Mouse (Mus musculus): Measurements from ENCODE around the gene Hba-a1. TPM values are rescaled to one million over a fixed set of nuclear protein-coding genes. Genes with fewer than 3 reads are reported as not detected.
"Not testable (repeated sequence)": the region's sequence is repeated elsewhere in the genome, so short reads cannot be mapped to it uniquely, and the experiment has no call there.

Hba-a1 gene
- polyA plus RNA-seq, 1 experiment, result 41.7 TPM

DNA sequence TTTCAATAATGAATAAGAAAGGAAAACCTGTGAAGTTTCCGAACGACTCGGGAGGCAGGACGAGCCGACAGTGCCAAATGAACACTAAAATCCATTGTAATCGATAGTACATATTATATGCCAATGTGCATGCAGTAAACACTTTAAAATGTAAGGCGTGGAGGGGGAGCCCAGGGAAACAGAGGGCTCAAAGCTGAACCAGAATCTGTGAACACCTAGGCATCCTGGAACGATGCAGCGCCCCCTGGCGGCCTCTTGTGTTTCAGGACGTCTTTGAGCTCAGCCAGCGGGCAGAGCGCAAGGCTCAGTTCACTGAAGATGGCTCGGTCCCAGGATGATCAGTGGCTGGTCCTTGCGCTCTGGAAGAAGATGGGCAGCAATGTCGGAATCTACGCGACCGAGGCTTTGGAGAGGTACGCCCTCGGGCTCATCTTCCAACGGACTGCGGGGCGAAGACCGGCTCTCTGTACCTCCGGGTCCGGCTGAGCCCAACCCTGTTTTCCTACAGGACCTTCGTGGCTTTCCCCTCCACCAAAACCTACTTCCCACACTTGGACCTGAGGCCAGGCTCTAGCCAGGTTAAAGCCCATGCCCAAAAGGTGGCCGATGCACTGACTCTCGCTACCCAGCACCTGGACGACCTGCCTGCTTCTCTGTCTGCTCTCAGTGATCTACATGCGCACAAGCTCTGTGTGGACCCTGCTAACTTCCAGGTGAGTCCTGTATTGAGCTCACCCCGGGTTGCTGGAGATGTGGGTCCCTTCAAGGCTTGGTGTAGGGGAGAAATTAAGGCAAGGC is 3.6 kb downstream of the Hba-a1 start, which contains the start of gene Hbq1b:
Gene Hbq1b, plus strand, starts transcription at position 271 of the 798 bp plus-strand sequence.
- H3K27ac ChIP-seq (ENCODE audit: control insufficient read depth, insufficient read depth, low read depth, low read length); H3K27me3 ChIP-seq (ENCODE audit: control insufficient read depth, insufficient read depth, low read length); H3K36me3 ChIP-seq (ENCODE audit: control insufficient read depth, insufficient read depth, low read length); H3K4me1 ChIP-seq (ENCODE audit: control insufficient read depth, insufficient read depth, low read length): not testable (repeated sequence)
- H3K4me3 ChIP-seq (ENCODE audit: control insufficient read depth, low read depth, low read length), result peak within 1 kb of the TSS; percentile 73
- peak; percentile 62; the same call in 1 of the 2 replicates for TF ChIP-seq CTCF (IDR thresholded peaks at IDR 0.05; ENCODE audit: control insufficient read depth, insufficient read depth, insufficient replicate concordance, low read depth, low read length)

DNA sequence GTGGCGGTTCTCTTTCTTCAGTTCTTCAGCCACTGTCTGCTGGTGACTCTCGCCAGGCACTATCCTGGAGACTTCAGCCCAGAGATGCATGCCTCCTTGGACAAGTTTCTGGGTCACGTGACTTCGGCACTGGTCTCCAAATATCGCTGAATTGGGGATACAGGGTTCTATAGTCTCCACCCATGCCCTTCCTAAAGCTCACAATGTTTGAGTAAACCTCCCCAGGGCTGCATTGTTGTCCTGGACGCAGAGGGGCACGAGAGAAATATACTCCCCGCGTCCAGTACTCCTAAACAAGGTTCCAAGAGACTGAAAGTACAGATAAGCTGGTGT is 4.1 kb downstream of the Hba-a1 start:
- Histone ChIP-seq H3K36me3 (ENCODE audit: control insufficient read depth, insufficient read depth, low read length) (no peaks in the 10 kb centered on the region), H3K27me3 (ENCODE audit: control insufficient read depth, insufficient read depth, low read length) (no peaks in the 10 kb centered on the region), H3K4me3 (ENCODE audit: control insufficient read depth, low read depth, low read length) (no peak overlapping the region), H3K27ac (ENCODE audit: control insufficient read depth, insufficient read depth, low read depth, low read length) (no peak overlapping the region), H3K4me1 (ENCODE audit: control insufficient read depth, insufficient read depth, low read length) (no peaks in the 10 kb centered on the region; the same call in 1 of the 2 replicates)
- TF ChIP-seq POLR2A (IDR thresholded peaks at IDR 0.05; ENCODE audit: control insufficient read depth, low read depth, low read length) (no peak), CTCF (IDR thresholded peaks at IDR 0.05; ENCODE audit: control insufficient read depth, insufficient read depth, insufficient replicate concordance, low read depth, low read length) (no peak)

GRCm38 (mm10) chr11:32292819-32293218 is 9.5 kb downstream of the Hba-a1 start:
- not testable (repeated sequence) for H3K36me3 ChIP-seq (ENCODE audit: control insufficient read depth, insufficient read depth, low read length); H3K27me3 ChIP-seq (ENCODE audit: control insufficient read depth, insufficient read depth, low read length); H3K4me3 ChIP-seq (ENCODE audit: control insufficient read depth, low read depth, low read length); H3K4me1 ChIP-seq (ENCODE audit: control insufficient read depth, insufficient read depth, low read length); H3K27ac ChIP-seq (ENCODE audit: control insufficient read depth, insufficient read depth, low read depth, low read length)

DNA sequence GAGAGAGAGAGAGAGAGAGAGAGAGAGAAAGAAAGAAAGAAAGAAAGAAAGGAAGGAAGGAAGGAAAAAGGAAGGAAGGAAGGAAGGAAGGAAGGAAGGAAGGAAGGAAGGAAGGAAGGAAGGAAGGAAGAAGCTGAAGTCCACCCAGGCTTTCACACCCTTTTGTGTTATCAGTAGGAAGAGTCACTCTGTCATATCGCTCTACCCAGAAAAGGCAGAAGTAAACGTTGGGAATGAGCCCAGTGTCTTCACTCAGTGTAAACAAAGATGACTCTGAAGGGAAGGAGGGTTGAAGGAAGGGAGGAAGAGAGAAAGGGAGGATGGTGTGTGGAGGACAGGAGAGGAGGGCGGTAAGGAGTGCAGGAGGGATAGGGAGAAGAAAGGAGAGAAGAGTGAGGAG is 10.2 kb downstream of the Hba-a1 start:
- H3K27me3 ChIP-seq (ENCODE audit: control insufficient read depth, insufficient read depth, low read length); H3K4me1 ChIP-seq (ENCODE audit: control insufficient read depth, insufficient read depth, low read length); H3K27ac ChIP-seq (ENCODE audit: control insufficient read depth, insufficient read depth, low read depth, low read length); H3K36me3 ChIP-seq (ENCODE audit: control insufficient read depth, insufficient read depth, low read length); H3K4me3 ChIP-seq (ENCODE audit: control insufficient read depth, low read depth, low read length): not testable (repeated sequence)

DNA sequence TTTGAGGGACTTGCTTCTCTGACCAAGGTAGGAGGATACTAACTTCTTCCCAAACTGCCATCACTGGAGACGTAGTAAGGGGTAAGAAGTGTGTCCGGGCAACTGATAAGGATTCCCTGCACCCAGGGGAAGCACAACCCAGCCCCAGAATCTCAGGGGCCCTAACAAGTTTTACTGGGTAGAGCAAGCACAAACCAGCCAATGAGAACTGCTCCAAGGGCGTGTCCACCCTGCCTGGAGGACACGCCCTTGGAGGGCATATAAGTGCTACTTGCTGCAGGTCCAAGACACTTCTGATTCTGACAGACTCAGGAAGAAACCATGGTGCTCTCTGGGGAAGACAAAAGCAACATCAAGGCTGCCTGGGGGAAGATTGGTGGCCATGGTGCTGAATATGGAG is 12.9 kb downstream of the Hba-a1 start, which contains the start of gene Hba-a2:
Gene Hba-a2, plus strand, starts transcription at position 287 of the 400 bp plus-strand sequence.
- not testable (repeated sequence) for H3K27ac ChIP-seq (ENCODE audit: control insufficient read depth, insufficient read depth, low read depth, low read length); H3K36me3 ChIP-seq (ENCODE audit: control insufficient read depth, insufficient read depth, low read length); H3K27me3 ChIP-seq (ENCODE audit: control insufficient read depth, insufficient read depth, low read length); H3K4me1 ChIP-seq (ENCODE audit: control insufficient read depth, insufficient read depth, low read length); H3K4me3 ChIP-seq (ENCODE audit: control insufficient read depth, low read depth, low read length)

- not testable (repeated sequence) for H3K36me3 ChIP-seq (ENCODE audit: control insufficient read depth, insufficient read depth, low read length); H3K4me1 ChIP-seq (ENCODE audit: control insufficient read depth, insufficient read depth, low read length); H3K4me3 ChIP-seq (ENCODE audit: control insufficient read depth, low read depth, low read length); H3K27ac ChIP-seq (ENCODE audit: control insufficient read depth, insufficient read depth, low read depth, low read length); H3K27me3 ChIP-seq (ENCODE audit: control insufficient read depth, insufficient read depth, low read length)
Observed at GRCm38 (mm10) chr11:32297417-32297816, 14.1 kb downstream of the Hba-a1 start.

DNA sequence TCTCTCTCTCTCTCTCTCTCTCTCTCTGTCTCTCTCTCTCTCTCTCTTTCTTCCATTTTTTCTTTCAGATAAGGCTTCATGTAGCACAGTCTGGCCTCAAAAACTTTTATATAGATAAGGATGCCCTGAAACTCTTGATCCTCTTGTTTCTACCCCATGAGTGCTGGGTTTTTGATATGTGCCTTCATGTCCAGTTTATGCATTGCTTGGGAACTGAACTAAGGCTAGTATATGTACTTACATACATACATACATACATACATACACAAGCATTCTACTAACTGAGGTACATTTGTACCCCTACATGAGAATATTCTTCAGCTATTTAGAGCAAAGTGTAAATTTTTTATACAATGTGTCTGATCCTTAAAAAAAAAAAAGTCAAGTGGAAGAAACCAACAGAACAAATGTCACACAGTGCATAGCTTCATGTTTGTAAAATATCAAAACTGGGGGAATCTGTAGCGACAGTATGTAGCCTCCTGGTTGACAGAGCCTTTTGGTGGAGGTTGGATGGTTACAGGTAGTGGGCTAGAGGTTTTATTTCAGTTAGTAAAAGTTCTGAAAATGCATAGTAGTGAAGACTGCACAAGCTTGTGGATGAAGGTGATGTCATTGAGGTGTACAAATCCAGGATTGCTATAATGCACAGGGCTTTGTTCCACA is 14.7 kb downstream of the Hba-a1 start:
- TF ChIP-seq CTCF (IDR thresholded peaks at IDR 0.05; ENCODE audit: control insufficient read depth, insufficient read depth, insufficient replicate concordance, low read depth, low read length) (no peak), POLR2A (IDR thresholded peaks at IDR 0.05; ENCODE audit: control insufficient read depth, low read depth, low read length) (no peak)
- H3K27ac ChIP-seq (ENCODE audit: control insufficient read depth, insufficient read depth, low read depth, low read length), result no peak overlapping the region

DNA sequence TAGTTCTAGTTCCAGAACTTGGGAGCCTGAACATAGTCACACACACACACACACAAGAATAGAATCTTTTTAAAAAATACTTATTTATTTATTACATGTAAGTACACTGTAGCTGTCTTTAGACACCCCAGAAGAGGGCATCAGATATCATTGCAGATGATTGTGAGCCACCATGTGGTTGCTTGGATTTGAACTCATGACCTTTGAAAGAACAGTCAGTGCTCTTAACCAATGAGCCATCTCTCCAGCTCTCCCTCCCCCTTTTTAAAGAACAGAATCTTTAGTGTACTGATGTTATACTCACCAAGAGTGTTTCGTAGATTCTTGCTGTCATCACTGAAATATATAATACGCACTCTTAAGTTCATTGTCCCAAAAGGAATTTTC is 15.2 kb downstream of the Hba-a1 start:
- Histone ChIP-seq H3K4me1 (ENCODE audit: control insufficient read depth, insufficient read depth, low read length) (no peaks in the 10 kb centered on the region; the same call in 1 of the 2 replicates), H3K27me3 (ENCODE audit: control insufficient read depth, insufficient read depth, low read length) (no peaks in the 10 kb centered on the region), H3K4me3 (ENCODE audit: control insufficient read depth, low read depth, low read length) (no peak overlapping the region), H3K27ac (ENCODE audit: control insufficient read depth, insufficient read depth, low read depth, low read length) (no peak overlapping the region), H3K36me3 (ENCODE audit: control insufficient read depth, insufficient read depth, low read length) (no peaks in the 10 kb centered on the region)
- TF ChIP-seq CTCF (IDR thresholded peaks at IDR 0.05; ENCODE audit: control insufficient read depth, insufficient read depth, insufficient replicate concordance, low read depth, low read length), result no peak
- no peak for TF ChIP-seq POLR2A (IDR thresholded peaks at IDR 0.05; ENCODE audit: control insufficient read depth, low read depth, low read length)

More for the DNA sequence above, 14.7 kb downstream of the Hba-a1 start:
- Histone ChIP-seq H3K36me3 (ENCODE audit: control insufficient read depth, insufficient read depth, low read length) (no peaks in the 10 kb centered on the region), H3K4me1 (ENCODE audit: control insufficient read depth, insufficient read depth, low read length) (no peaks in the 10 kb centered on the region; the same call in 1 of the 2 replicates), H3K4me3 (ENCODE audit: control insufficient read depth, low read depth, low read length) (no peak overlapping the region), H3K27me3 (ENCODE audit: control insufficient read depth, insufficient read depth, low read length) (no peaks in the 10 kb centered on the region)
